Mouse (Mus musculus) bone marrow macrophage, adult 2 months (primary cell): ENCODE data around the gene Masp1. TPM values are rescaled to one million over a fixed set of nuclear protein-coding genes. Genes with fewer than 3 reads are reported as not detected.

ENCODE experiments used
- H3K27ac ChIP-seq: 2 replicates; pipeline ENCODE4 v1.5.1; 2012; ENCODE audit warnings: low read depth, low read length; ENCODE audit not compliant: insufficient read depth
- H3K4me1 ChIP-seq: 2 replicates; pipeline ENCODE4 v1.6.1; 2012; ENCODE audit warnings: low read length; ENCODE audit not compliant: control insufficient read depth, insufficient read depth
- H3K4me3 ChIP-seq: 2 replicates; pipeline ENCODE4 v1.5.1; 2012; ENCODE audit warnings: mild to moderate bottlenecking, low read length, moderate library complexity; ENCODE audit not compliant: insufficient read depth
- CTCF ChIP-seq: IDR thresholded peaks from 2 replicates; pipeline ENCODE4 v1.5.1; 2012; ENCODE audit warnings: low read depth, mild to moderate bottlenecking, low read length, moderate library complexity
- POLR2A ChIP-seq: IDR thresholded peaks from 2 replicates; pipeline ENCODE4 v1.6.1; 2012; ENCODE audit warnings: mild to moderate bottlenecking, low read depth, low read length, borderline replicate concordance
- polyA plus RNA-seq: library from polyadenylated mRNA; stranded (reverse); fragments of >200 nt; gene quantifications from 2 replicates; pipeline ENCODE4 v1.2.4, GENCODE M21; 2012; ENCODE audit not compliant: missing spikeins, insufficient read depth, insufficient read length

Masp1 gene
- polyA plus RNA-seq, 1 experiment: 0.48 TPM

GRCm38 (mm10) chr16:23472046-23472445, 48.6 kb downstream of the Masp1 start:
- H3K4me3 ChIP-seq: no peak overlapping the region
- H3K27ac ChIP-seq: no peak overlapping the region
- TF ChIP-seq CTCF (no peak), POLR2A (no peak)
- no peaks in the 10 kb centered on the region for H3K4me1 ChIP-seq

GRCm38 (mm10) chr16:23471551-23471950, 49.1 kb downstream of the Masp1 start:
- no peak for TF ChIP-seq CTCF
- no peak for TF ChIP-seq POLR2A
- no peak overlapping the region for H3K27ac ChIP-seq
- H3K4me3 ChIP-seq: no peak overlapping the region
- no peaks in the 10 kb centered on the region for H3K4me1 ChIP-seq

- Histone ChIP-seq H3K4me1 (no peaks in the 10 kb centered on the region), H3K27ac (no peak overlapping the region), H3K4me3 (no peak overlapping the region)
- no peak for TF ChIP-seq CTCF
Observed at GRCm38 (mm10) chr16:23463671-23464347, 56.8 kb downstream of the Masp1 start.

- no peaks in the 10 kb centered on the region for H3K4me1 ChIP-seq
- no peak overlapping the region for H3K27ac ChIP-seq
- no peak for TF ChIP-seq POLR2A
- TF ChIP-seq CTCF: no peak
- no peak overlapping the region for H3K4me3 ChIP-seq
Observed at GRCm38 (mm10) chr16:23458906-23459588, 61.6 kb downstream of the Masp1 start.

- Histone ChIP-seq H3K4me3 (no peak overlapping the region), H3K4me1 (no peaks in the 10 kb centered on the region), H3K27ac (no peak overlapping the region)
- TF ChIP-seq CTCF (no peak), POLR2A (no peak)
Observed at GRCm38 (mm10) chr16:23457338-23457737, 63.3 kb downstream of the Masp1 start.

GRCm38 (mm10) chr16:23456534-23456933, 64.1 kb downstream of the Masp1 start:
- Histone ChIP-seq H3K27ac (no peak overlapping the region), H3K4me3 (no peak overlapping the region), H3K4me1 (no peaks in the 10 kb centered on the region)
- TF ChIP-seq CTCF (no peak), POLR2A (no peak)

GRCm38 (mm10) chr16:23454376-23454775, 66.2 kb downstream of the Masp1 start:
- Histone ChIP-seq H3K4me1 (no peaks in the 10 kb centered on the region), H3K4me3 (no peak overlapping the region), H3K27ac (no peak overlapping the region)
- TF ChIP-seq POLR2A: no peak
- TF ChIP-seq CTCF: no peak

- no peak overlapping the region for H3K4me3 ChIP-seq
- no peaks in the 10 kb centered on the region for H3K4me1 ChIP-seq
- H3K27ac ChIP-seq: no peak overlapping the region
- no peak for TF ChIP-seq POLR2A
- TF ChIP-seq CTCF: peak; percentile 52
Observed at GRCm38 (mm10) chr16:23452476-23452875, 68.1 kb downstream of the Masp1 start.

GRCm38 (mm10) chr16:23450816-23451215, 69.8 kb downstream of the Masp1 start:
- TF ChIP-seq POLR2A: no peak
- TF ChIP-seq CTCF: no peak
- Histone ChIP-seq H3K4me1 (no peaks in the 10 kb centered on the region), H3K4me3 (no peak overlapping the region), H3K27ac (no peak overlapping the region)

- no peaks in the 10 kb centered on the region for H3K4me1 ChIP-seq
- H3K27ac ChIP-seq: no peak overlapping the region
- no peak overlapping the region for H3K4me3 ChIP-seq
- no peak for TF ChIP-seq CTCF
- TF ChIP-seq POLR2A: no peak
Observed at GRCm38 (mm10) chr16:23449946-23450345, 70.7 kb downstream of the Masp1 start.
